Mouse (Mus musculus) neural tube, embryonic 13.5 days (tissue): ENCODE results near the gene Pde6h. TPM values are rescaled to one million over a fixed set of nuclear protein-coding genes. Genes with fewer than 3 reads are reported as not detected.

Experiments used
- ATAC-seq: fragments of 200-750 bp; cut with Nextera tagmentation; 2 replicates; pipeline ENCODE4 v1.8.0; 2017; ENCODE audit warnings: low read depth, mild to moderate bottlenecking, moderate TSS enrichment, moderate library complexity
- H3K27ac ChIP-seq: fragments of 300-500 bp; sonication (generic); replicated peaks from 2 replicates; pipeline ENCODE4 v1.5.1; 2015; ENCODE audit warnings: moderate library complexity, mild to moderate bottlenecking, inconsistent platforms
- H3K27me3 ChIP-seq: fragments of 300-500 bp; sonication (generic); 2 replicates; pipeline ENCODE4 v1.6.1; 2015; ENCODE audit warnings: mild to moderate bottlenecking, inconsistent platforms
- H3K36me3 ChIP-seq: fragments of 300-500 bp; sonication (generic); 2 replicates; pipeline ENCODE4 v1.6.1; 2015; ENCODE audit warnings: mild to moderate bottlenecking, inconsistent platforms
- H3K4me1 ChIP-seq: fragments of 300-500 bp; sonication (generic); replicated peaks from 2 replicates; pipeline ENCODE4 v1.6.1; 2015; ENCODE audit warnings: inconsistent platforms
- H3K4me2 ChIP-seq: fragments of 300-500 bp; sonication (generic); 2 replicates; pipeline ENCODE4 v1.6.1; 2015; ENCODE audit warnings: inconsistent platforms, mild to moderate bottlenecking, moderate library complexity
- H3K4me3 ChIP-seq: fragments of 300-500 bp; sonication (generic); 2 replicates; pipeline ENCODE4 v1.5.1; 2015; ENCODE audit warnings: mild to moderate bottlenecking, inconsistent platforms
- H3K9ac ChIP-seq: fragments of 300-500 bp; sonication (generic); 2 replicates; pipeline ENCODE4 v1.6.1; 2015; ENCODE audit warnings: moderate library complexity, mild to moderate bottlenecking, inconsistent platforms
- H3K9me3 ChIP-seq: fragments of 300-500 bp; sonication (generic); 2 replicates; pipeline ENCODE4 v1.6.1; 2016; ENCODE audit warnings: inconsistent platforms
- WGBS: fragments of 180-500 bp; shearing (Covaris S2); methylation state at CpG from one replicate; pipeline ENCODE4 v1.1.7; 2015; 5-methylcytosine and 5-hydroxymethylcytosine counted together
- polyA plus RNA-seq: library from polyadenylated mRNA; unstranded; fragments of >200 nt; fragmentation: Nextera tagmentation; extraction: Ambion mirVana; gene quantifications from 2 replicates; pipeline ENCODE4 v1.2.1, GENCODE M21; 2015

The Pde6h gene
- polyA plus RNA-seq, 1 experiment from 2014 or later, result not detected

DNA sequence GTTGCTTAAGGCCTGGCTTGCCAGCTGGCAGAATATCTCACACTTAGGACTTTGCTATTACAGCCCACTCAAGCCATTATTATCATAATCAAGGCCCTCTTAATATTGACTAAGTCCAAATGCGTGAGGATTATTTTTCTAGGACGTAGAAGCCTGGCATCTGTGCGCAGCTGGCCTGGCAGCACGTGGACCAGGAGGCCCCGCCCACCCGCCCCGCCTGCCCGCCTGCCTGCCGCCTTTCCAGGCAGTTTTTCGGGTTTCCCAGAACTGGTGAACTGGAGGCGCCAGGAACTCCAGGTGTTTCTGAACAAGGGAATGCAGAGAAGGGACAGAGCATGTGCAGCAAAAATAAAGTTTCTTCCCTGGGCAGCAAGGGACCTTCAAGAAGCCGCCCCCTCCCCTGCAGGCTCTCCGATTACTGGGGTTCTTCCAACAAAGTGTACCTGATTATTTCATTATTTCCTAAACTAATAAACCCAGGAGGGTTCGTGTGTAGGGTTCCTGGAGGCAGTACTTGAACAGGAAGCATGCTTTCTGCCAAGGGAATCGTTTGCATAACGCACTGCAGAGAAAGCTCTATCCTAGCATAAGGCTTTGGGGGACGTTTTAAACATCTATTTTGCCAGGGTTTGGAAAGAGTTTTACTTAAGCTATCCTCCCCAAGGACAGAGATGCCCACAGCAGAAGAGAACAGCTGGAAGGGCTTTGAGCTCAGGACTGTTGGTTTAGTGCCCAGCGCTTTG lies 10.1 kb upstream of the Pde6h start:
- H3K36me3 ChIP-seq, result no peaks in the 10 kb centered on the region
- H3K27ac ChIP-seq, result no peak overlapping the region
- ATAC-seq, result peak; percentile 43; the same call in 1 of the 2 replicates
- peak overlapping the region; percentile 19 for H3K4me3 ChIP-seq
- no peaks in the 10 kb centered on the region for H3K9me3 ChIP-seq
- H3K4me2 ChIP-seq, result peak overlapping the region; percentile 52
- H3K4me1 ChIP-seq, result peaks cover 8% of the 10 kb centered on the region
- peak overlapping the region; percentile 41 for H3K9ac ChIP-seq
- 0 out of 2 replicates have a peak, but pooled peaks cover 5% of the 10 kb centered on the region for H3K27me3 ChIP-seq
- 16% methylated on average over 18 of the region's 18 CpGs for WGBS

GRCm38 (mm10) chr6:136914234-136914633 lies 9.4 kb upstream of the Pde6h start:
- Histone ChIP-seq H3K4me3 (no peak overlapping the region), H3K9ac (no peak overlapping the region), H3K4me2 (no peak overlapping the region), H3K9me3 (no peaks in the 10 kb centered on the region), H3K4me1 (peaks cover 8% of the 10 kb centered on the region), H3K36me3 (no peaks in the 10 kb centered on the region), H3K27ac (no peak overlapping the region), H3K27me3 (0 out of 2 replicates have a peak, but pooled peaks cover 5% of the 10 kb centered on the region)
- WGBS, result 92% methylated on average over 6 of the region's 6 CpGs
- no peak for ATAC-seq

- Histone ChIP-seq H3K4me1 (peaks cover 8% of the 10 kb centered on the region), H3K4me2 (no peak overlapping the region), H3K4me3 (no peak overlapping the region), H3K36me3 (no peaks in the 10 kb centered on the region), H3K9ac (no peak overlapping the region), H3K27ac (no peak overlapping the region), H3K27me3 (0 out of 2 replicates have a peak, but pooled peaks cover 5% of the 10 kb centered on the region), H3K9me3 (no peaks in the 10 kb centered on the region)
- no peak for ATAC-seq
- 86% methylated on average over 8 of the region's 8 CpGs for WGBS
Observed at GRCm38 (mm10) chr6:136915721-136916395, 7.8 kb upstream of the Pde6h start.

GRCm38 (mm10) chr6:136917885-136918284 lies 5.7 kb upstream of the Pde6h start:
- H3K27me3 ChIP-seq, result 0 out of 2 replicates have a peak, but pooled peaks cover 5% of the 10 kb centered on the region
- H3K9ac ChIP-seq, result no peak overlapping the region
- no peak overlapping the region for H3K27ac ChIP-seq
- H3K9me3 ChIP-seq, result no peaks in the 10 kb centered on the region
- peaks cover 8% of the 10 kb centered on the region for H3K4me1 ChIP-seq
- H3K4me2 ChIP-seq, result no peak overlapping the region
- ATAC-seq, result no peak
- 2% methylated on average over 2 of the region's 2 CpGs for WGBS
- no peak overlapping the region for H3K4me3 ChIP-seq
- no peaks in the 10 kb centered on the region for H3K36me3 ChIP-seq

DNA sequence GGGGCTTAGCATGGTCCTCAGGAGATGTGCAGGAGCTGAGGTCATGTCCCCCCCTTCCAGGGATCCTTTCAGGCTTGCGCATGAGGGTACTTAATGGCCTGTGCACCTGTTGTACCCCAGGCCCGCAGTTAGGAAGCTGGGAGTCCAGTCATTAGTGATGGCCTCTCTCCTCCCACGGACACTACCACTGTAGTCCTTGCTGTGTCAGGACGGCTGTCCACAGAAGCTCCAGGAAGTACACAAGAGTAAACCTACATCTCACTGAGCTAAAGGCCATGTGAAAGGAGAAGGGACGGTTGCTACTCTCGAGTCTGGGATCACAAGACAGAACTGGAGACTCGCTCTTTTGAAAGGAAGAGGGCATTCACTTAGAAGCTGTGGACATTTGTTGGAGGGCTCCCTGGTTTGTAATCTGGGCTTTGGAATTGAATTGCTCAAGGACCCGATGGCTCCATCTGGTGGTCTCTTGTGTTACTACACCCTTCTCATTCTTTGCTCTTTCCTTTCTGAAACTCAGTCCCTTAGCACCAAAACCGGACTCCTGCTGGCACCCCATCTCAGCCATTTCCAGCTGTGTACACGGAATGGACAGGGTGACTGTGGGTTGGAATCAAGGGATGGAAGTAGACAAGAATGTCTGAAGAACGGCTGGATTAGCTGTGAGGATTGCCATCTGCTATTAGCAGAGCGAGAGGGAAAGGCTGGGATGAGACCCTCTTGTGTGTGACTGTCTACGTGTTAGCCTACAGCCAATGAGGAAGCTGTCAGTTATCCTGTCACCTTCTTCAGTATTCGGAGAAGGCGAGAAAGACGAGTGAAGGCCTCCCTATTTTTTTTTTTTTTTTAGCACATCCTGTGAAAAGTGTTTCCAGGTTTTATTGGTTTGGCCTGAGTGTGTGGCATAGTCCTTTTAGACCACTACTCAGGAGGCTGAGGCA lies 3.0 kb upstream of the Pde6h start:
- no peak overlapping the region for H3K4me2 ChIP-seq
- H3K9ac ChIP-seq, result no peak overlapping the region
- no peak overlapping the region for H3K27ac ChIP-seq
- no peaks in the 10 kb centered on the region for H3K36me3 ChIP-seq
- H3K4me1 ChIP-seq, result no peaks in the 10 kb centered on the region
- WGBS, result 43% methylated on average over 16 of the region's 16 CpGs
- no peaks in the 10 kb centered on the region for H3K9me3 ChIP-seq
- ATAC-seq, result no peak; the same call in 1 of the 2 replicates
- no peaks in the 10 kb centered on the region for H3K27me3 ChIP-seq
- no peak overlapping the region for H3K4me3 ChIP-seq

DNA sequence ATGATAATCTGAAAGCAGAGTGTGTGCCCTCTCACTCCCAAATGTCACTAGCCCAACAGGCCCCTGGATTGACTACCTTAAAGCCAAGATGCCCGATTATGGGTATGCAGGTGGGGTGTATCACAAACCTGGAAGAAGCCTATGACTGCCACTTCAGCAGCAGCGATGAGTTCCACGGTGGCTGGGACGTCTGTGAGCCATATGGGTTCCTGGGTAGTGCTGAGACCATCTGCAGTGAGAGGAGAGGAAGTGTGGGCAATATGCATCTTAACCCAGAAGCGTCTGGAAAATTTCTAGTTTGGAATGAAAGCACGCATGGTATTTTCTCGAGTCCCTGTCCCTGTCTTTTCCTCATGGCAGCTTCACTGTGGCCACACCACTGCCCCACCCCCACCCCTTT lies 2.0 kb upstream of the Pde6h start:
- no peak for ATAC-seq
- 84% methylated on average over 7 of the region's 7 CpGs for WGBS

GRCm38 (mm10) chr6:136922080-136922479 lies 1.6 kb upstream of the Pde6h start, which contains the start of gene Erp27:
Gene Erp27, minus strand, starts transcription at chr6:136922180.
- Histone ChIP-seq H3K27me3 (no peaks in the 10 kb centered on the region), H3K9me3 (no peaks in the 10 kb centered on the region), H3K4me2 (no peak within 1 kb of the TSS), H3K9ac (no peak within 1 kb of the TSS), H3K36me3 (no peaks in the 10 kb centered on the region), H3K4me3 (no peak within 1 kb of the TSS), H3K27ac (no peak within 1 kb of the TSS), H3K4me1 (no peaks in the 10 kb centered on the region)
- no peak for ATAC-seq
- 83% methylated on average over 5 of the region's 5 CpGs for WGBS

More for the DNA sequence above, 2.0 kb upstream of the Pde6h start:
- no peak overlapping the region for H3K4me3 ChIP-seq
- H3K9ac ChIP-seq, result no peak overlapping the region
- H3K9me3 ChIP-seq, result no peaks in the 10 kb centered on the region
- H3K4me2 ChIP-seq, result no peak overlapping the region
- no peaks in the 10 kb centered on the region for H3K36me3 ChIP-seq
- no peak overlapping the region for H3K27ac ChIP-seq
- H3K27me3 ChIP-seq, result no peaks in the 10 kb centered on the region
- H3K4me1 ChIP-seq, result no peaks in the 10 kb centered on the region

DNA sequence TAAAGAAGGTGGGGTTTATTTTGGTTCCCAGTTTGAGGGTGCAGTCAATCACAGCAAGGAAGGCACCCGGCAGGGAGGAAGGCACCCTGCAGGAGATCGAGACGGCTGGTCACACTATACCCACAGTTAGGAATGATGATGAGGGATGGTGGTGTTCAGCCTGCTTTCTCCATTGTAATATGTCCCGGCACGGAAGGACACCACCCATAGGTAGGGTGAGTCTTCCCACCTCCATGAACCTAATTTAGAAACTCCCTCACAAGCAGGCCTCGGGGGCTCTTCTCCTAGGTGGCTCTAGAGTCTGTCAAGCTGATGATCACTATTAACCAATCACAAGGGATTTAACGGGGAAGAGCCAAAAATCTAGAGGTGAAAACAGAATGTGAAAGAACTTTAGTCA lies 761 bp upstream of the Pde6h start:
- Histone ChIP-seq H3K4me2 (no peak overlapping the region), H3K9me3 (no peaks in the 10 kb centered on the region), H3K27me3 (no peaks in the 10 kb centered on the region), H3K27ac (no peak overlapping the region), H3K4me3 (no peak overlapping the region), H3K4me1 (no peaks in the 10 kb centered on the region), H3K9ac (no peak overlapping the region), H3K36me3 (no peaks in the 10 kb centered on the region)
- ATAC-seq, result no peak
- 89% methylated on average over 7 of the region's 7 CpGs for WGBS

- H3K27ac ChIP-seq, result no peak overlapping the region
- ATAC-seq, result no peak
Observed at GRCm38 (mm10) chr6:136925049-136925448, 1.4 kb downstream of the Pde6h start.

GRCm38 (mm10) chr6:136927626-136928025 lies 4.0 kb downstream of the Pde6h start:
- Histone ChIP-seq H3K9ac (no peak overlapping the region), H3K27ac (no peak overlapping the region), H3K9me3 (no peaks in the 10 kb centered on the region), H3K4me3 (no peak overlapping the region), H3K4me1 (peaks cover 3% of the 10 kb centered on the region; the same call in 1 of the 2 replicates), H3K27me3 (no peaks in the 10 kb centered on the region), H3K4me2 (no peak overlapping the region), H3K36me3 (no peaks in the 10 kb centered on the region)
- ATAC-seq, result no peak
- 91% methylated on average over 1 of the region's 1 CpGs for WGBS

More at GRCm38 (mm10) chr6:136925049-136925448, 1.4 kb downstream of the Pde6h start:
- Histone ChIP-seq H3K9me3 (no peaks in the 10 kb centered on the region), H3K4me3 (no peak overlapping the region), H3K9ac (no peak overlapping the region), H3K36me3 (no peaks in the 10 kb centered on the region), H3K4me1 (no peaks in the 10 kb centered on the region), H3K27me3 (no peaks in the 10 kb centered on the region), H3K4me2 (no peak overlapping the region)
- WGBS, result 83% methylated on average over 8 of the region's 8 CpGs

- Histone ChIP-seq H3K4me3 (no peak overlapping the region), H3K27ac (no peak overlapping the region; the same call in 1 of the 2 replicates), H3K4me1 (peaks cover 3% of the 10 kb centered on the region), H3K9ac (0 out of 2 replicates have a peak overlapping the region, but pooled peaks have one; percentile 1), H3K4me2 (no peak overlapping the region), H3K27me3 (no peaks in the 10 kb centered on the region), H3K9me3 (no peaks in the 10 kb centered on the region), H3K36me3 (no peaks in the 10 kb centered on the region)
- 56% methylated on average over 12 of the region's 12 CpGs for WGBS
- ATAC-seq, result no peak
Observed at GRCm38 (mm10) chr6:136930677-136931076, 7.0 kb downstream of the Pde6h start.
